ENCODE assay signal across 8 mouse cellular contexts in genomic region chr4:138505171-138505870, GRCm38 (mm10). TPM values are rescaled to one million over a fixed set of nuclear protein-coding genes. Genes with fewer than 3 reads are reported as not detected.
DNase-seq lines count a peak whose midpoint lies in the region; ATAC-seq and TF ChIP-seq lines count a peak whose summit lies in the region.
"Had no signal": no experiment of that assay in that cellular context is flagged by ENCODE, and none has a peak within 500 bp of the region (broad histone marks: within the 10 kb centered on the region; RNA-seq: fewer than 3 reads in every experiment).

No protein-coding gene starts in this region.

- peaks cover 5% of the 10 kb centered on the region for H3K27me3 ChIP-seq in liver, embryonic 14.5 days (ENCODE audit: control insufficient read depth, insufficient read depth, low read length)
- peaks cover 44% of the 10 kb centered on the region for H3K27me3 ChIP-seq in liver, embryonic 12.5 days (replicated peaks)
- peaks cover 26% of the 10 kb centered on the region for H3K27me3 ChIP-seq in forebrain, embryonic 12.5 days

- no peaks in the 10 kb centered on the region for H3K9me3 ChIP-seq in liver, embryonic 14.5 days (ENCODE audit: control insufficient read depth, low read length)
- H3K9me3 ChIP-seq in liver, embryonic 12.5 days (replicated peaks): no peaks in the 10 kb centered on the region
- no peaks in the 10 kb centered on the region for H3K9me3 ChIP-seq in forebrain, embryonic 12.5 days

- WGBS in liver, embryonic 14.5 days (ENCODE audit: insufficient replicate concordance): 5% methylated on average over 10 of the region's 10 CpGs
- WGBS in liver, embryonic 12.5 days (ENCODE audit: insufficient replicate concordance): 4% methylated on average over 10 of the region's 10 CpGs
- 5% methylated on average over 9 of the region's 10 CpGs for WGBS in forebrain, embryonic 12.5 days

- H3K4me1 ChIP-seq in liver, embryonic 14.5 days (replicated peaks; ENCODE audit: control insufficient read depth in 2 of 2, insufficient read depth in 2 of 2, low read length in 1 of 2): no peaks in the 10 kb centered on the region
- H3K4me1 ChIP-seq in liver, embryonic 12.5 days: no peaks in the 10 kb centered on the region
- H3K4me1 ChIP-seq in forebrain, embryonic 12.5 days: peaks cover 23% of the 10 kb centered on the region

- no peak overlapping the region for H3K4me2 ChIP-seq in liver, embryonic 14.5 days (ENCODE audit: low read depth)
- no peak overlapping the region for H3K4me2 ChIP-seq in liver, embryonic 12.5 days
- peak overlapping the region; percentile 50 for H3K4me2 ChIP-seq in forebrain, embryonic 12.5 days

- no peak for DNase-seq in liver, embryonic 14.5 days (ENCODE audit: low read depth in 3 of 3, low spot score in 3 of 3)
- peak; percentile 53 for DNase-seq in adrenal gland, postnatal 25 days
- DNase-seq in kidney, postnatal 10 days: peak; percentile 77
- DNase-seq in neural tube, embryonic 10.5 days (ENCODE audit: extremely low spot score, low spot score): peak; percentile 55
- DNase-seq in urinary bladder, postnatal 4 days (ENCODE audit: low spot score in 2 of 2): no peak

- peak; percentile 49 for TF ChIP-seq CTCF in liver, embryonic 14.5 days (IDR thresholded peaks at IDR 0.05; ENCODE audit: low read depth)

- no peak overlapping the region for H3K27ac ChIP-seq in liver, embryonic 14.5 days
- H3K27ac ChIP-seq in liver, embryonic 12.5 days: no peak overlapping the region
- H3K27ac ChIP-seq in forebrain, embryonic 12.5 days: peak overlapping the region; percentile 86

- H3K9ac ChIP-seq in liver, embryonic 14.5 days (replicated peaks): no peak overlapping the region
- no peak overlapping the region for H3K9ac ChIP-seq in liver, embryonic 12.5 days
- no peak overlapping the region for H3K9ac ChIP-seq in forebrain, embryonic 12.5 days

- ATAC-seq in liver, embryonic 14.5 days (ENCODE audit: insufficient read depth): no peak
- no peak for ATAC-seq in liver, embryonic 12.5 days
- peak; percentile 62 for ATAC-seq in forebrain, embryonic 12.5 days (ENCODE audit: low FRiP score)

- H3K4me3 ChIP-seq in liver, embryonic 14.5 days (ENCODE audit: insufficient read depth in 1 of 2, low read depth in 2 of 2, low read length in 2 of 2): no peak overlapping the region
- H3K4me3 ChIP-seq in liver, embryonic 12.5 days: no peak overlapping the region
- peak overlapping the region; percentile 17 for H3K4me3 ChIP-seq in forebrain, embryonic 12.5 days (replicated peaks)
- H3K4me3 ChIP-seq: erythroblast, embryonic 14.5 days had no signal

- no peak for TF ChIP-seq EP300 in liver, embryonic 14.5 days (IDR thresholded peaks at IDR 0.05; ENCODE audit: low read depth)

- no peaks in the 10 kb centered on the region for H3K36me3 ChIP-seq in liver, embryonic 14.5 days (replicated peaks; ENCODE audit: control insufficient read depth, insufficient read depth, low read depth)
- H3K36me3 ChIP-seq in liver, embryonic 12.5 days: no peaks in the 10 kb centered on the region
- H3K36me3 ChIP-seq in forebrain, embryonic 12.5 days (replicated peaks): no peaks in the 10 kb centered on the region

RNA-seq across cellular contexts. Expression of gene Camk2n1, which starts 51.2 kb away (rescaled TPM):
- polyA plus RNA-seq in liver, embryonic 14.5 days (2012; rRNA removed): 2.3 and 2.6 TPM in 2 replicates
- polyA plus RNA-seq in liver, embryonic 14.5 days (2014; fragmentation: Nextera tagmentation; extraction: Ambion mirVana): 1.1 TPM in 2 replicates
- 1.3 and 1.4 TPM in 2 replicates for polyA plus RNA-seq in liver, embryonic 12.5 days (2016; fragmentation: Nextera tagmentation; extraction: Ambion mirVana)
- 24.8 and 26.3 TPM in 2 replicates for total RNA-seq in adrenal gland, postnatal 25 days (2021)
- 4.8 and 5.4 TPM in 2 replicates for polyA plus RNA-seq in forebrain, embryonic 12.5 days (2016; fragmentation: Nextera tagmentation; extraction: Ambion mirVana)

Comparison
In these comparisons a context has a peak if more than half of its experiments do, and no peak if none do; other contexts are left out.
1. DNase-seq: peak in adrenal gland, postnatal 25 days (single experiment), kidney, postnatal 10 days (single experiment) and neural tube, embryonic 10.5 days (single experiment); none in liver, embryonic 14.5 days (0 of 3) and urinary bladder, postnatal 4 days (0 of 2).